Mouse (Mus musculus) intestine, postnatal 0 days (tissue): ENCODE measurements around the gene Dgcr8. TPM values are rescaled to one million over a fixed set of nuclear protein-coding genes. Genes with fewer than 3 reads are reported as not detected.

Source experiments
- ATAC-seq: fragments of 200-750 bp; cut with Nextera tagmentation; 2 replicates; pipeline ENCODE4 v1.8.0; 2017; ENCODE audit warnings: mild to moderate bottlenecking, moderate TSS enrichment, moderate library complexity
- H3K27ac ChIP-seq: fragments of 300-500 bp; sonication (generic); 2 replicates; pipeline ENCODE4 v1.5.1; 2014; ENCODE audit warnings: mild to moderate bottlenecking, low read depth, low read length, moderate library complexity
- H3K27me3 ChIP-seq: fragments of 300-500 bp; sonication (generic); replicated peaks from 2 replicates; pipeline ENCODE4 v1.6.1; 2014; ENCODE audit warnings: low read length, mixed read lengths; ENCODE audit not compliant: control insufficient read depth, insufficient read depth
- H3K36me3 ChIP-seq: fragments of 300-500 bp; sonication (generic); 2 replicates; pipeline ENCODE4 v1.6.1; 2014; ENCODE audit warnings: mild to moderate bottlenecking, moderate library complexity; ENCODE audit not compliant: control insufficient read depth, insufficient read depth
- H3K4me1 ChIP-seq: fragments of 300-500 bp; sonication (generic); replicated peaks from 2 replicates; pipeline ENCODE4 v1.6.1; 2014; ENCODE audit warnings: antibody characterized with exemption, low read length, mixed read lengths; ENCODE audit not compliant: control insufficient read depth, insufficient read depth
- H3K4me2 ChIP-seq: fragments of 300-500 bp; sonication (generic); replicated peaks from 2 replicates; pipeline ENCODE4 v1.6.1; 2014; ENCODE audit warnings: low read depth, mild to moderate bottlenecking, moderate library complexity
- H3K4me3 ChIP-seq: fragments of 300-500 bp; sonication (generic); 2 replicates; pipeline ENCODE4 v1.5.1; 2014; ENCODE audit warnings: low read depth, low read length
- H3K9ac ChIP-seq: fragments of 300-500 bp; sonication (generic); 2 replicates; pipeline ENCODE4 v1.6.1; 2014; ENCODE audit warnings: mild to moderate bottlenecking, low read depth, low read length
- H3K9me3 ChIP-seq: fragments of 300-500 bp; sonication (generic); 2 replicates; pipeline ENCODE4 v1.6.1; 2016; ENCODE audit warnings: mixed run types; ENCODE audit not compliant: control insufficient read depth
- CTCF ChIP-seq: sonication (generic); IDR thresholded peaks from 2 replicates; pipeline ENCODE4 v1.5.1; 2016; ENCODE audit warnings: low read depth, mild to moderate bottlenecking, control low read depth, antibody characterized with exemption, moderate library complexity
- WGBS: fragments of 180-500 bp; shearing (Covaris S2); extraction: QIAGEN DNeasy Blood & Tissue Kit; methylation state at CpG from one replicate; pipeline ENCODE4 v1.1.7; 2014; 5-methylcytosine and 5-hydroxymethylcytosine counted together
- polyA plus RNA-seq: library from polyadenylated mRNA; unstranded; fragments of >200 nt; fragmentation: Nextera tagmentation; extraction: Ambion mirVana; gene quantifications from 2 replicates; pipeline ENCODE4 v1.2.1, GENCODE M21; 2015

Dgcr8 gene
- polyA plus RNA-seq, 1 experiment from 2014 or later = 7.1 TPM

DNA sequence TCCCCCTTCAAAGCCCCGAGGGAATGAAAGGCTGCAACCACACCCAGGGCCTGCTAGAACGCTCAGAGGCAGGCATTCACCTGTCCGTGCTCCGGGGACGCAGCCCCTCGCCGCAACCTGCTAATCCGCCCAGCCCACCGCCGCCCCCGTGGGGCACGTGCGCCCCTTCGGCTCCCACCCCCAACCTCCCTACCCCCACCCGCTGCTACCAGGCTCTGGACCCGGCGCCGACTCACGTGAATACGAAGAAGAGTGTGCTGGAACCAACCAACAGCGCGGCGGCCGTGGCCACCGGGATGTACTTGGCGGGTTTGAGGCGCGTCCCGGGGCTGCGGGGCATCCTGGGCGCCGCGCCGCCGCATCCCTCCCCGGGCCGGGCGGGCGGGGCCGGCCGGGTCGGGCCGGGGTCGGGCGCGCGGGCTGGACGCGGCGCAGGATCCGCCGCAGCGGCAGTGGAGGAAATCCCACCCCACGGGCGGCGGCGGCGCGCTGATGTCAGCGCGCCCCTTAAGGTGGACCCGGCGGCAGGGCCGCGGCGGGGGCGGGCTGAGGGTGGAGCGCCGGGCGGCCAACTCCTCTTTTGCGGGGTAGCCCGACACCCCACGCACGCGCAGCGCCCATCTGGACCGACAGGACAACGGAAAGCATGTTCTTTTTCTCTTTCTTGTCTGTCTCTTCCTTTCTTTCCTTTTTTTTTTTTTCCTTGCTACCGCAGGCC, 54.2 kb downstream of the Dgcr8 start, which contains the start of gene Zdhhc8:
Gene Zdhhc8, minus strand, starts transcription at position 466 of the 718 bp plus-strand sequence.
- Histone ChIP-seq H3K36me3 (peaks cover 19% of the 10 kb centered on the region), H3K27ac (peak within 1 kb of the TSS; percentile 41), H3K9ac (peak within 1 kb of the TSS; percentile 73), H3K4me1 (no peaks in the 10 kb centered on the region), H3K27me3 (no peaks in the 10 kb centered on the region), H3K4me3 (peak within 1 kb of the TSS; percentile 83), H3K9me3 (no peaks in the 10 kb centered on the region), H3K4me2 (peak within 1 kb of the TSS; percentile 94)
- TF ChIP-seq CTCF = no peak
- peak; percentile 52 for ATAC-seq
- WGBS = under 1% methylated on average over 61 of the region's 79 CpGs

- H3K9ac ChIP-seq = peak overlapping the region; percentile 73
- H3K27ac ChIP-seq = peak overlapping the region; percentile 35; the same call in 1 of the 2 replicates
- no peaks in the 10 kb centered on the region for H3K9me3 ChIP-seq
- H3K27me3 ChIP-seq = no peaks in the 10 kb centered on the region
- TF ChIP-seq CTCF = no peak
- H3K4me1 ChIP-seq = no peaks in the 10 kb centered on the region
- H3K4me3 ChIP-seq = peak overlapping the region; percentile 83
- peaks cover 13% of the 10 kb centered on the region for H3K36me3 ChIP-seq
- H3K4me2 ChIP-seq = peak overlapping the region; percentile 94
- no peak for ATAC-seq
- WGBS = 17% methylated on average over 13 of the region's 13 CpGs
Measured at GRCm38 (mm10) chr16:18233919-18234670, 55.0 kb downstream of the Dgcr8 start.

DNA sequence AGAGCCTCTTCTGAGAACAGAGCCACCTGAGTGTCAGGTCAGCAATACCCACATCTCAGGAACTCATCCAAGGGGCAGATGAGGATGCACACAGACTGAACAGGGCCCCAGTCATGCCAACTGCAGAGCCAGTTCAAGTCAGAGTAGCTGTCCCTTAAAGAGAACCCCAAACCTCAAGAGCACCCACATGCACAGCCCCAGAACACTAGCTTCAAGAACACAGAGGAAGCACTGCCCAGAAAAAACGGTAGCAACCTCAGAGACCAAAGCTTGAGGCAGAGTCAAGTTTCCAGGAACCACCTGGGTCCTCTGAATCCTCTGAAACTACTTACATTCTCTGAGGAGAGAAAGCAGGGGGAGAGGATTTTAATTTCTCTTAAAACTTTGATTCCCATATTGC, 55.6 kb downstream of the Dgcr8 start:
- Histone ChIP-seq H3K27me3 (no peaks in the 10 kb centered on the region), H3K27ac (no peak overlapping the region), H3K9ac (no peak overlapping the region), H3K4me2 (no peak overlapping the region), H3K4me3 (no peak overlapping the region), H3K36me3 (0 out of 2 replicates have a peak, but pooled peaks cover 7% of the 10 kb centered on the region), H3K4me1 (no peaks in the 10 kb centered on the region), H3K9me3 (no peaks in the 10 kb centered on the region)
- ATAC-seq = no peak
- TF ChIP-seq CTCF = no peak
- 24% methylated on average over 1 of the region's 1 CpGs for WGBS

GRCm38 (mm10) chr16:18231451-18231850, 57.6 kb downstream of the Dgcr8 start:
- Histone ChIP-seq H3K27ac (no peak overlapping the region), H3K27me3 (no peaks in the 10 kb centered on the region), H3K9ac (no peak overlapping the region), H3K4me3 (no peak overlapping the region), H3K9me3 (no peaks in the 10 kb centered on the region), H3K4me1 (no peaks in the 10 kb centered on the region), H3K36me3 (peaks cover 10% of the 10 kb centered on the region), H3K4me2 (no peak overlapping the region)
- no peak for TF ChIP-seq CTCF
- no peak for ATAC-seq
- 83% methylated on average over 4 of the region's 4 CpGs for WGBS

DNA sequence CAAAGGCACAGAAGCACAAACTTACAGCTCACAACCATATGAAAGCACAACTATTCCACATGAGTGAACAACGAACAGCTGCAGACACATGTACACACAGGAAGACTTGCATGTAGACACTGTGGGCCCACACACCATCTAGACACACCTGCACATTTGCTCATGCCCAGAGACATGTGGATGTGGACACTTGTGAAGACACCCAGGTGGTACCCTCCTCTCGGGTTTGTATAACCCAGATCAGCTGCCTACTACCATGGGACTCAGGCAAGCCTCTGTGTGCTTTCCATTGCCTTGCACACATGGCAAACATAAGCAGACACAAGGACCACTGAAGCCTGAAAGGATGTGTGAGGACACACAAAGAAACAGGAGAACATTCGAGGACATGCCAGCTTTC, 58.0 kb downstream of the Dgcr8 start:
- Histone ChIP-seq H3K36me3 (peaks cover 14% of the 10 kb centered on the region), H3K27ac (no peak overlapping the region), H3K4me3 (no peak overlapping the region), H3K4me2 (no peak overlapping the region), H3K9me3 (no peaks in the 10 kb centered on the region), H3K9ac (no peak overlapping the region), H3K4me1 (no peaks in the 10 kb centered on the region), H3K27me3 (no peaks in the 10 kb centered on the region)
- ATAC-seq = no peak
- WGBS = 88% methylated on average over 3 of the region's 3 CpGs
- TF ChIP-seq CTCF = no peak

- Histone ChIP-seq H3K27me3 (no peaks in the 10 kb centered on the region), H3K9me3 (no peaks in the 10 kb centered on the region)
- 82% methylated on average over 6 of the region's 6 CpGs for WGBS
Measured at GRCm38 (mm10) chr16:18230617-18231016, 58.4 kb downstream of the Dgcr8 start.

More at GRCm38 (mm10) chr16:18230617-18231016, 58.4 kb downstream of the Dgcr8 start:
- H3K4me3 ChIP-seq = no peak overlapping the region
- no peak overlapping the region for H3K27ac ChIP-seq
- ATAC-seq = no peak
- H3K36me3 ChIP-seq = peaks cover 16% of the 10 kb centered on the region
- TF ChIP-seq CTCF = no peak
- no peak overlapping the region for H3K4me2 ChIP-seq
- no peaks in the 10 kb centered on the region for H3K4me1 ChIP-seq
- no peak overlapping the region for H3K9ac ChIP-seq
